Mouse (Mus musculus) frontal cortex, postnatal 36 days (tissue): ENCODE measurements around the gene Pcdh19.

Source experiments
- DNase-seq, 2 experiments: peaks; one replicate each; pipeline ENCODE4 v3.0.0; 2022; ENCODE audit warnings: low spot score in 2 of 2

Gene Pcdh19

GRCm38 (mm10) chrX:133657308-133658302, 31.2 kb downstream of the Pcdh19 start:
- DNase-seq, result no peak

GRCm38 (mm10) chrX:133655876-133656538, 32.8 kb downstream of the Pcdh19 start:
- DNase-seq, result no peak

DNA sequence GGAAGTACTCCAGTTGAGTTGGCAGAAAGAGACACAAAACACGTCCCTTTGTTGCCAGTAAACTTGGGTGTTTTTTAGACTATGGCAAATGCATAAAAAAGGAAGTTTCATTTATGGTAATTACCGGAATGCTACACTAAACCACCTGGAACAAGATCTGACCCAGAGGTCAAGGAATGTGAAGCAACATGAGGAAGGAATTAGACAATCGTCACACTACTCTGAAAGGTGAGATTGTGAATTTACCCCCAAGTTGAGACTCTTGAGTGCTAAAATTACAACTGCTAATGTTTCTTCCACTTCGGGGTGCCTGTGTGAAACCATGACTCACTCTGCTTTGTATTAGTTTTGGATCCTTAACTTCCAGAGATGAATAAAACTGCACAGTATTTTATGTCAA, 33.6 kb downstream of the Pcdh19 start:
- no peak for DNase-seq

DNA sequence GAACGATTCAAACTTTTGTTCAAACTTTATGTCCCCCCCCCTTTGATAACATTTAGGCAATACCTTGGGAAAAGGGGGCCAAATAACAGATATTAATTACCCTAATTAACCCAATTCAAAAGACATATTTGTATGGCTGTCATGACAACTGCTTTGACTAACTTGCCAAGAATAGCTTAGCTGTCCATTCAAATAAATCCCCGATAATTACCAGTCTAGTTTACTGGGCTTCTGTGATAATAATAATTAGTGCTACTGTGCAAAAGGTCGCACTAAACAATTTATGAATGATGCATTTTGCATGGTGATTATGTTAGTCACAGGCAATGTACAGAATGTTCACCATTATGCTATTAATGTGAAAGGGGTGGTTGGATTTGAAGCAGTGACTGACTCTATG, 35.7 kb downstream of the Pcdh19 start:
- no peak for DNase-seq

DNA sequence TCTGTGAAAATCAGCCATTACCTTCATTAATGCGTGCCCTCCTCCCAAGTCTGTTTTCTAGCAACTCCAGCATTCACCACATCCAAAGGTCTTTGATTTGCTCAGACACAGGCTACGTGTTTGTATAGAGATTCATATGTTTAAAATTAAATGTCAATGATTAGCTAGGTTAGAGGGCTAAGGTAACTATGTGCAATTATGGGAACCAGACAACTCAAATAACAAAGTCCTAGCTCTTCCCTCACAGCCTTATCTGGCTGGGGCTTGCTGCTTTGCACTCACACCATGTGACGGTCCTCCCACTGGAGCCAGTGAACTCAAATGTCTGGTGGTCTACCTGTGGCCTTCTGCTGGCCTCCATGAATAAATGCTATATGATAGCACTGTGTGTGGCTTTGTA, 38.4 kb downstream of the Pcdh19 start:
- no peak for DNase-seq

DNA sequence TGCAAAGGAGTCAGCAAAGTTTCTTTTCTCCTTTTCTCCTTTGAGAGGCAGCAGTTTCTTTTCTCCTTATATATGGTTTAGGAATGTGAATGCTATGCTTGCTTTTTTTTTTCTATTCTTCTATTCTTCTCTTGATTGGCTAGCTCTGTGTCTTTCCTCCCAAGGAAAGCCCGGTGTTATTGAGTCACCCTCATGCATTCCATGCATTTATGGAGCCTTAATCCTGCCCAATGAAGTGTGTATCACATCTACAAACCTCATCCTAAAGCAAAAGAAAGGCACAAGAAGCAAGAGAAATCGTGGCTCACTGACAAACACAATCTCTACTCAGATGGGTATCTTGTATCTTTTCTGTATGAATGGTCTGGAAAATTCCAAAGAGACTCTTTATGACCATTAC, 41.0 kb downstream of the Pcdh19 start:
- DNase-seq, result no peak

- no peak for DNase-seq
These were observed 49.3 kb downstream of the Pcdh19 start for GRCm38 (mm10) chrX:133639445-133639844.

GRCm38 (mm10) chrX:133629538-133629937, 59.2 kb downstream of the Pcdh19 start:
- no peak for DNase-seq

DNA sequence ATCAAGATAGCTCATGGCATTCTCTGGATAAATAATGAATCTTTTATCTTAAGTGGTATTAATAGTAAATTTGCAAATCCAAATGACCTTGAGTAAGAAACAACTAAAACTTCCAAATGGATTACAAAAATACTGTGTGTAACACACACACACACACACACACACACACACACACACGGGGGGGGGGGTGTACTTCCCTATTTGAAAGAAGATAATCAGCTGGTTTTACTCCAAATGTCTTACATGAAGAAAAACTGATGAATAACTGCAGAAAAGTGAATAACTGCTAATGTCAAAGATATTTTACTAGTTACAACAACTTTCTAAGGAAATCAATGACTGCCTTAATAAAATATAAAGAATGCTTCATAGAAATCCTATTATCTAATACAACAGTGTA, 70.6 kb downstream of the Pcdh19 start:
- DNase-seq, result no peak

GRCm38 (mm10) chrX:133605828-133606227, 83.0 kb downstream of the Pcdh19 start:
- DNase-seq, result no peak

GRCm38 (mm10) chrX:133604272-133604671, 84.5 kb downstream of the Pcdh19 start:
- DNase-seq, result no peak

DNA sequence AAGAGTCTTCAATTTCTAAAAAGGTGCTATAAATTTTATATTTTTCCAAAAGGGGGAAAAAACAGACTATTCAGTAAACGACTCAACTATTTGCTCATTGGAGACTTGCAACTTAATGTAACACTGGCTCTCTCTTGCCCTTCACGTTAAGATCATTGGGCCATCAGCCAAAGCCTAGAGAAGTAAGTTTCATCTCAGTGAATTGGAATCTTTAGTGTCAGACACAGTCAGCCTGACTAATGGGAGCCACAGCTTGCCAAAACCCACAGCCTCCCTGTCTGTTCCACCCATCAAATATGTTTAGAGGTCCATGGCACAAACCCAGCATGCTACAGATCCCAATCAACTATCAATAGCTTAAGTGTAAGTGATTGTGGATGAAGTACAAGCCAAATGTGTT, 86.7 kb downstream of the Pcdh19 start:
- no peak for DNase-seq

- no peak for DNase-seq
These were observed 87.1 kb downstream of the Pcdh19 start for GRCm38 (mm10) chrX:133601658-133602057.

- DNase-seq, result no peak
These were observed 87.6 kb downstream of the Pcdh19 start for GRCm38 (mm10) chrX:133601195-133601594.

GRCm38 (mm10) chrX:133575601-133576382, 113.0 kb downstream of the Pcdh19 start:
- DNase-seq, result no peak

GRCm38 (mm10) chrX:133565355-133565754, 123.4 kb downstream of the Pcdh19 start:
- DNase-seq, result peak in 1 of 2 experiments; percentile 12
